Mouse (Mus musculus): Measurements from ENCODE around the gene Mcrip2. TPM values are rescaled to one million over a fixed set of nuclear protein-coding genes. Genes with fewer than 3 reads are reported as not detected.

Gene Mcrip2
- polyA plus RNA-seq, 1 experiment from 2014 or later = 11.1 TPM

GRCm38 (mm10) chr17:25895415-25895814 is 26.9 kb upstream of the Mcrip2 start:
- no peak overlapping the region for H3K27ac ChIP-seq
- H3K9me3 ChIP-seq = no peaks in the 10 kb centered on the region
- no peak overlapping the region for H3K4me2 ChIP-seq
- ATAC-seq (ENCODE audit: insufficient number of reproducible peaks, insufficient read depth, low FRiP score, low TSS enrichment, low read depth) = no peak
- no peaks in the 10 kb centered on the region for H3K27me3 ChIP-seq
- H3K4me3 ChIP-seq = no peak overlapping the region
- peaks cover 10% of the 10 kb centered on the region for H3K36me3 ChIP-seq
- no peak overlapping the region for H3K9ac ChIP-seq
- H3K4me1 ChIP-seq = 0 out of 2 replicates have a peak, but pooled peaks cover 3% of the 10 kb centered on the region
- 28% methylated on average over 2 of the region's 2 CpGs for WGBS

DNA sequence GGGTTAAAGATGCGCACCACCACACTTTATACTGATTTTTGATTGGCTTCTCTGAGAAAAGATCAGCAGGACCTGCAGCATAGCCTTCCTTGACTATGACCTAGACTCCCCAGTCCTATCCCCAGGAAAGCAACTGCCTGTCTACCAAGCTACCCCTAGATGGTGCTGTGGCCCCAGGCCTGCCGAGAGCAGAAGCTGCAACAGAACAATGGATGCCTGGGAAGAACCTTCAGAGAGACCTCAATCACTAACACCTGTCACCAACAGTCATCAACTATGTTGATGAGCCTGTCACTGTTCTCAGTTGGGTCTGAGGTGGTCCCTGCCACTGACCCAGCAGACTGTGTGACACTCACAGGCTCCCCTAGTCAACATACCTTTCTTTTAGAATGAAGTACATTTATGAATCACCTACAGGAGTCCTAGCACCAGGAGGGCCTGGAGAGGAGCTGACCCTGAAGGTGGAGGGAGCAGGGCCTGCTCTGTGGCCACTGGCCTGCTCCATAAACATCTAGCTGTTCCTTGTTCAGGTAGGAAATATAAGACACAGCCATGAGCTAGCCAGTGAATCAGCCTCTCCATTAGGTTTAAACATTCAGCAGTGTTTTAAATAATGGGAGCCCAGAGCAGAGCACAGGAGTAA is 25.5 kb upstream of the Mcrip2 start:
- Histone ChIP-seq H3K4me3 (no peak overlapping the region), H3K4me2 (no peak overlapping the region), H3K4me1 (0 out of 2 replicates have a peak, but pooled peaks cover 3% of the 10 kb centered on the region), H3K36me3 (peaks cover 23% of the 10 kb centered on the region), H3K9me3 (no peaks in the 10 kb centered on the region), H3K9ac (no peak overlapping the region), H3K27me3 (no peaks in the 10 kb centered on the region), H3K27ac (no peak overlapping the region)
- WGBS = 31% methylated on average over 2 of the region's 2 CpGs
- ATAC-seq (ENCODE audit: insufficient number of reproducible peaks, insufficient read depth, low FRiP score, low TSS enrichment, low read depth) = no peak

DNA sequence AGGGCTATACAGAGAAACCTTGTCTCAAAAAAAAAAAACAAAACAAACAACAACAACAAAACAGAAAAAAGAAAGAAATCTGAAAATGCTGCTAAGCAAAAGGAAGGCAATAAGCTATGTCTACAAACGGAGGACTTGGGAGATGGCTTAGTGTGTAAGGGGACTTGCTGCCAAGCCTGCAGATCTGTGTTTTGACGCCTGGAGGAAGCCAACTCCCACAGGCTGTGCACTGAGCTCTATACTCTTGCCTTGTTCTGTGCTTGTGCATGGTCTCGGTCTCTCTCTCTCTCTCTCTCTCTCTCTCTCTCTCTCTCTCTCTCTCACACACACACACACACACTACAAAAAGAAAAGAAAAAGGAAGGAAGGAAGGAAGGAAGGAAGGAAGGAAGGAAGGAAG is 20.3 kb upstream of the Mcrip2 start:
- Histone ChIP-seq H3K4me3 (no peak overlapping the region), H3K9me3 (no peaks in the 10 kb centered on the region), H3K36me3 (peaks cover 64% of the 10 kb centered on the region), H3K4me2 (no peak overlapping the region), H3K27ac (no peak overlapping the region), H3K4me1 (no peaks in the 10 kb centered on the region), H3K27me3 (no peaks in the 10 kb centered on the region), H3K9ac (no peak overlapping the region)
- no peak for ATAC-seq (ENCODE audit: insufficient number of reproducible peaks, insufficient read depth, low FRiP score, low TSS enrichment, low read depth)
- WGBS = 85% methylated on average over 3 of the region's 3 CpGs

- no peak overlapping the region for H3K4me3 ChIP-seq
- no peaks in the 10 kb centered on the region for H3K9me3 ChIP-seq
- H3K9ac ChIP-seq = no peak overlapping the region
- no peak overlapping the region for H3K4me2 ChIP-seq
- H3K4me1 ChIP-seq = no peaks in the 10 kb centered on the region
- no peak for ATAC-seq (ENCODE audit: insufficient number of reproducible peaks, insufficient read depth, low FRiP score, low TSS enrichment, low read depth)
- 87% methylated on average over 10 of the region's 10 CpGs for WGBS
- no peaks in the 10 kb centered on the region for H3K27me3 ChIP-seq
- peaks cover 78% of the 10 kb centered on the region for H3K36me3 ChIP-seq
- H3K27ac ChIP-seq = no peak overlapping the region
Observed at GRCm38 (mm10) chr17:25887467-25887866, 18.9 kb upstream of the Mcrip2 start.

GRCm38 (mm10) chr17:25886806-25887205 is 18.2 kb upstream of the Mcrip2 start:
- H3K9ac ChIP-seq = no peak overlapping the region
- ATAC-seq (ENCODE audit: insufficient number of reproducible peaks, insufficient read depth, low FRiP score, low TSS enrichment, low read depth) = no peak
- no peaks in the 10 kb centered on the region for H3K4me1 ChIP-seq
- no peaks in the 10 kb centered on the region for H3K9me3 ChIP-seq
- no peaks in the 10 kb centered on the region for H3K27me3 ChIP-seq
- no peak overlapping the region for H3K27ac ChIP-seq
- H3K4me3 ChIP-seq = no peak overlapping the region
- H3K4me2 ChIP-seq = no peak overlapping the region
- peaks cover 84% of the 10 kb centered on the region for H3K36me3 ChIP-seq

GRCm38 (mm10) chr17:25885636-25886035 is 17.1 kb upstream of the Mcrip2 start:
- Histone ChIP-seq H3K4me1 (peaks cover 9% of the 10 kb centered on the region; the same call in 1 of the 2 replicates), H3K9ac (no peak overlapping the region), H3K27ac (no peak overlapping the region), H3K4me2 (no peak overlapping the region), H3K36me3 (peaks cover 86% of the 10 kb centered on the region), H3K27me3 (no peaks in the 10 kb centered on the region), H3K9me3 (no peaks in the 10 kb centered on the region), H3K4me3 (no peak overlapping the region)
- ATAC-seq (ENCODE audit: insufficient number of reproducible peaks, insufficient read depth, low FRiP score, low TSS enrichment, low read depth) = no peak
- WGBS = 32% methylated on average over 4 of the region's 4 CpGs

- Histone ChIP-seq H3K9me3 (no peaks in the 10 kb centered on the region), H3K27me3 (no peaks in the 10 kb centered on the region), H3K4me2 (no peak overlapping the region), H3K4me1 (peaks cover 15% of the 10 kb centered on the region; the same call in 1 of the 2 replicates), H3K9ac (no peak overlapping the region), H3K4me3 (no peak overlapping the region), H3K36me3 (peaks cover 82% of the 10 kb centered on the region), H3K27ac (no peak overlapping the region)
- ATAC-seq (ENCODE audit: insufficient number of reproducible peaks, insufficient read depth, low FRiP score, low TSS enrichment, low read depth) = no peak
- WGBS = 95% methylated on average over 3 of the region's 3 CpGs
Observed at GRCm38 (mm10) chr17:25883824-25884223, 15.3 kb upstream of the Mcrip2 start.

- WGBS = 83% methylated on average over 8 of the region's 8 CpGs
- H3K9ac ChIP-seq = no peak overlapping the region
- peaks cover 15% of the 10 kb centered on the region; the same call in 1 of the 2 replicates for H3K4me1 ChIP-seq
- no peaks in the 10 kb centered on the region for H3K9me3 ChIP-seq
- H3K4me3 ChIP-seq = no peak overlapping the region
- no peak overlapping the region for H3K4me2 ChIP-seq
- peaks cover 82% of the 10 kb centered on the region for H3K36me3 ChIP-seq
- no peak overlapping the region for H3K27ac ChIP-seq
- no peak for ATAC-seq (ENCODE audit: insufficient number of reproducible peaks, insufficient read depth, low FRiP score, low TSS enrichment, low read depth)
- H3K27me3 ChIP-seq = no peaks in the 10 kb centered on the region
Observed at GRCm38 (mm10) chr17:25883268-25883667, 14.7 kb upstream of the Mcrip2 start.

GRCm38 (mm10) chr17:25882306-25882705 is 13.7 kb upstream of the Mcrip2 start:
- H3K27me3 ChIP-seq = no peaks in the 10 kb centered on the region
- H3K4me1 ChIP-seq = peaks cover 15% of the 10 kb centered on the region; the same call in 1 of the 2 replicates
- ATAC-seq (ENCODE audit: insufficient number of reproducible peaks, insufficient read depth, low FRiP score, low TSS enrichment, low read depth) = no peak
- WGBS = 28% methylated on average over 5 of the region's 5 CpGs
- H3K4me2 ChIP-seq = no peak overlapping the region
- H3K27ac ChIP-seq = no peak overlapping the region
- no peak overlapping the region for H3K4me3 ChIP-seq
- no peak overlapping the region for H3K9ac ChIP-seq
- no peaks in the 10 kb centered on the region for H3K9me3 ChIP-seq
- H3K36me3 ChIP-seq = peaks cover 80% of the 10 kb centered on the region

DNA sequence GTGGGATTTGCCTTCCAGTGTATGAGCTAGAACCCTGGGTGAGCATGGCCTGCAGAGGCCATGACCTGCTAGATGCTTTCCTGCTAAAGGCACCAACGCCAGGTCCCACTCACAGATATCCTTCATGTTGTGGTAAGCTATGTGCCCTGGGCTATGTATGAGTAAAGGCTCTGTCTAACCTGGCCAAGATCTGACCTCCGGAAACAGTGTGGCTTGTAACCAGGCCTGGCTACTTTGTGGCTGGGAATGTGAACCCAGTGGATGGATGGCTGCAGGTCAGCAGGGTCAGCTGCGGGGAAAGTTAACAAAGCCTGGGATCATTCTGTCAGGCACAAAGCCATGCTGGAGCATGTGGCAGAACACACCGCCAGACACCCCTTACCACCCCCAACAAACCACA is 13.1 kb upstream of the Mcrip2 start:
- Histone ChIP-seq H3K4me2 (no peak overlapping the region), H3K4me1 (peaks cover 20% of the 10 kb centered on the region), H3K9me3 (no peaks in the 10 kb centered on the region), H3K27me3 (no peaks in the 10 kb centered on the region), H3K4me3 (no peak overlapping the region), H3K27ac (peak overlapping the region; percentile 11; the same call in 1 of the 2 replicates), H3K36me3 (peaks cover 76% of the 10 kb centered on the region), H3K9ac (peak overlapping the region; percentile 41; the same call in 1 of the 2 replicates)
- no peak for ATAC-seq (ENCODE audit: insufficient number of reproducible peaks, insufficient read depth, low FRiP score, low TSS enrichment, low read depth)
- 20% methylated on average over 4 of the region's 4 CpGs for WGBS

- Histone ChIP-seq H3K36me3 (peaks cover 73% of the 10 kb centered on the region), H3K4me1 (peaks cover 26% of the 10 kb centered on the region), H3K4me2 (no peak overlapping the region), H3K9me3 (no peaks in the 10 kb centered on the region), H3K4me3 (no peak overlapping the region), H3K27me3 (no peaks in the 10 kb centered on the region), H3K9ac (peak overlapping the region; percentile 41), H3K27ac (peak overlapping the region; percentile 11; the same call in 1 of the 2 replicates)
- 9% methylated on average over 5 of the region's 5 CpGs for WGBS
- ATAC-seq (ENCODE audit: insufficient number of reproducible peaks, insufficient read depth, low FRiP score, low TSS enrichment, low read depth) = no peak
Observed at GRCm38 (mm10) chr17:25880913-25881641, 12.5 kb upstream of the Mcrip2 start.
